Mouse (Mus musculus) neural tube, embryonic 12.5 days (tissue): Measurements from ENCODE around the gene Col16a1. TPM values are rescaled to one million over a fixed set of nuclear protein-coding genes. Genes with fewer than 3 reads are reported as not detected.

Experiments used
- ATAC-seq: fragments of 200-750 bp; cut with Nextera tagmentation; 2 replicates; pipeline ENCODE4 v1.8.0; 2017; ENCODE audit warnings: low read depth, mild to moderate bottlenecking, moderate TSS enrichment, moderate library complexity; ENCODE audit not compliant: low FRiP score
- H3K27ac ChIP-seq: fragments of 300-500 bp; sonication (generic); 2 replicates; pipeline ENCODE4 v1.5.1; 2016
- H3K27me3 ChIP-seq: fragments of 300-500 bp; sonication (generic); replicated peaks from 2 replicates; pipeline ENCODE4 v1.6.1; 2016; ENCODE audit warnings: mild to moderate bottlenecking
- H3K36me3 ChIP-seq: fragments of 300-500 bp; sonication (generic); 2 replicates; pipeline ENCODE4 v1.6.1; 2016; ENCODE audit warnings: mild to moderate bottlenecking
- H3K4me1 ChIP-seq: fragments of 300-500 bp; sonication (generic); 2 replicates; pipeline ENCODE4 v1.6.1; 2016
- H3K4me2 ChIP-seq: fragments of 300-500 bp; sonication (generic); replicated peaks from 2 replicates; pipeline ENCODE4 v1.6.1; 2016; ENCODE audit warnings: mild to moderate bottlenecking
- H3K4me3 ChIP-seq: fragments of 300-500 bp; sonication (generic); 2 replicates; pipeline ENCODE4 v1.5.1; 2016
- H3K9ac ChIP-seq: fragments of 300-500 bp; sonication (generic); 2 replicates; pipeline ENCODE4 v1.6.1; 2016; ENCODE audit warnings: mild to moderate bottlenecking
- H3K9me3 ChIP-seq: fragments of 300-500 bp; sonication (generic); 2 replicates; pipeline ENCODE4 v1.6.1; 2016; ENCODE audit warnings: mild to moderate bottlenecking
- WGBS: fragments of 180-500 bp; shearing (Covaris S2); methylation state at CpG from one replicate; pipeline ENCODE4 v1.1.7; 2016; 5-methylcytosine and 5-hydroxymethylcytosine counted together
- polyA plus RNA-seq: library from polyadenylated mRNA; unstranded; fragments of >200 nt; fragmentation: Nextera tagmentation; extraction: Ambion mirVana; gene quantifications from 2 replicates; pipeline ENCODE4 v1.2.1, GENCODE M21; 2016

The Col16a1 gene
- polyA plus RNA-seq, 1 experiment from 2014 or later, result 12.7 TPM

DNA sequence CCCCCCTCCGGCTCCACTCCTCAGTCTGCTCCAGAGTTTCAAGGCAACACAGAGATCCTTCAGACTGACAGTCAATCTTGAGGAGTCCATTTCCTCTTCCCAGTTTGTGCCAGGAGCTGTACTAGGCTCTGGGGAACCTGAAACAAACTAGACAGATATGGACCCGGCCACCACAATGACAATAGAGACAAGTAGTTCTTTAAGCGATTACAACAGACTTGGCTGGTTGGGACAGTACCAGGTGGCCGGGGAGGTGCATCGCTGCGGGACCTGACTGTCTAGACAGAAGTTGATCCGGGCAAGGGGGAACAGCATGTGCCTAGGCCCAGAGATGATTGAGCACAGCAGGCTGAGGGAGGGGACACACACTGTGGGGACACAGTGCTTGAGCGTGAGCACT lies 53.5 kb downstream of the Col16a1 start:
- Histone ChIP-seq H3K9me3 (0 out of 2 replicates have a peak, but pooled peaks cover 4% of the 10 kb centered on the region), H3K27ac (no peak overlapping the region), H3K4me3 (no peak overlapping the region), H3K9ac (no peak overlapping the region), H3K4me1 (peaks cover 13% of the 10 kb centered on the region), H3K27me3 (no peaks in the 10 kb centered on the region), H3K36me3 (no peaks in the 10 kb centered on the region), H3K4me2 (0 out of 2 replicates have a peak overlapping the region, but pooled peaks have one; percentile 14)
- 31% methylated on average over 8 of the region's 8 CpGs for WGBS
- ATAC-seq, result no peak

DNA sequence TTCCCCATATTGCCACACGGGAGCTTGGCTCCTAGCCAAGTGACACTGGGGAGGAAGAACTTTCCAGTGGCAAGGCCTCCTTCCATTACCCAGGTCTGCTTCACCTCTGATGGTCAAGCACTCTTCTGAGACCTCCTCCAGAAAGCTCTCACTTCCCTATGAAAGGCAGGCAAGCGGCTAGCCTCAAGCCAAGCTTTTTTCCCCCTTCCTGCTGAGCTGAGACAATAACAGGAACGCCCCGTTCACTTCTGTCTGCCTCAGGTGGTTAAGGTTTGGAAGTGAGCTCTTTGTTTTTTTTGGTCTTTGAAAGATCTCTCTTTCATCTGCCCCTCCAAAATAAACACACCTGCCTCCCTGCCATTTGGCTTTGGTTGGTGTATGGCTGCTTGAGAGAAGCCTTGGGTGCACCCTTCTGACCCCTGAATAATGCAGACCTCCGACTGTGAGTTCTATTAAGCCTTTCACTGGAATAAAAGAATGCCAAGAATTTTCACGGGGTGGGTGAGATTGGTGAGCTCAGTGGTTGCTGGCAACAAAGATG lies 54.5 kb downstream of the Col16a1 start, which contains the start of gene Pef1:
Gene Pef1, plus strand, starts transcription at position 448 of the 541 bp plus-strand sequence.
- no peak within 1 kb of the TSS for H3K9ac ChIP-seq
- 0 out of 2 replicates have a peak, but pooled peaks cover 4% of the 10 kb centered on the region for H3K9me3 ChIP-seq
- WGBS, result 5% methylated on average over 6 of the region's 6 CpGs
- no peak for ATAC-seq
- no peak within 1 kb of the TSS for H3K4me3 ChIP-seq
- H3K27me3 ChIP-seq, result no peaks in the 10 kb centered on the region
- H3K27ac ChIP-seq, result no peak within 1 kb of the TSS
- 0 out of 2 replicates have a peak within 1 kb of the TSS, but pooled peaks have one; percentile 14 for H3K4me2 ChIP-seq
- H3K4me1 ChIP-seq, result peaks cover 9% of the 10 kb centered on the region
- H3K36me3 ChIP-seq, result no peaks in the 10 kb centered on the region

DNA sequence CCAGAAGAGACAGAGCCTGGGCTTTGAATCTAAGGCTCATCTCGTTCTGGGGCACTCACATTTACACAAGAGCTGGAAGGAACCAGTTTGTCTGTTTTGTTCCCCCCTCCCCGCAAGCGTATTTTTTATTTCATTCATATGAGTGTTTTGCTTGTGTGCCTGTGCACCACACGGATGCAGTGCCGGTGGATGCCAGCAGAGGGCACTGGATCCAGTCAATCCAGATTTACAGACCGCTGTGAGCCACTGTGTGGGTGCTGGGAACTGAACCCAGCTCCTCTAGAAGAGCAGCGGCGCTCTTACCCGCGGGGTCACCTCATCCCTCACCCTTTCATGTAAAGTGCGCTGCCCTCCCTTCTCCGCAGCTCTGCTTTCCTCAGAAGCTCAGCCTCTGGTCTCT lies 56.0 kb downstream of the Col16a1 start:
- Histone ChIP-seq H3K27me3 (no peaks in the 10 kb centered on the region), H3K36me3 (no peaks in the 10 kb centered on the region), H3K4me2 (no peak overlapping the region), H3K4me3 (no peak overlapping the region), H3K4me1 (peaks cover 14% of the 10 kb centered on the region), H3K27ac (no peak overlapping the region), H3K9me3 (0 out of 2 replicates have a peak, but pooled peaks cover 4% of the 10 kb centered on the region), H3K9ac (no peak overlapping the region)
- ATAC-seq, result no peak
- WGBS, result 76% methylated on average over 12 of the region's 12 CpGs

DNA sequence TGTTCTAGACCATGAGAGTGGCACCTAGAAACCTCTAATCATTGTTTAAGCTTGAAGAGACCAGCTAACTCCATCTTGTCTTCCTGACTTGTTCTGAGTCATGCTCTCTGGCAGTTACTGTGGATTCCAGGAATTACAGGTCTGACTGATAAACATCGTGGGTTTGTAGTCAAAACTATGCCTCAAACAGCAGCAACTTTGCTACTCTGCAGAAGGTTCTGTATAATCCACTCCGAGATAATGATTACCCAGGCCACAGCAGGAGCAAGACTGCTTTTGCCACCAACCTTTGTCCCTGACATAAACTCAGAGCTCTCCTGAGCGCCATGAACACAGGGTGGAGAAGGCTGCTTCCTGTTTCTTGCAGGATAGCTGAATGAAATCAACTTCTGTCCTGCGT lies 56.9 kb downstream of the Col16a1 start:
- H3K27ac ChIP-seq, result no peak overlapping the region
- peaks cover 17% of the 10 kb centered on the region for H3K4me1 ChIP-seq
- no peaks in the 10 kb centered on the region for H3K27me3 ChIP-seq
- 83% methylated on average over 4 of the region's 4 CpGs for WGBS
- ATAC-seq, result no peak
- no peak overlapping the region for H3K4me3 ChIP-seq
- H3K9me3 ChIP-seq, result 0 out of 2 replicates have a peak, but pooled peaks cover 4% of the 10 kb centered on the region
- no peak overlapping the region for H3K9ac ChIP-seq
- no peak overlapping the region for H3K4me2 ChIP-seq
- H3K36me3 ChIP-seq, result no peaks in the 10 kb centered on the region

DNA sequence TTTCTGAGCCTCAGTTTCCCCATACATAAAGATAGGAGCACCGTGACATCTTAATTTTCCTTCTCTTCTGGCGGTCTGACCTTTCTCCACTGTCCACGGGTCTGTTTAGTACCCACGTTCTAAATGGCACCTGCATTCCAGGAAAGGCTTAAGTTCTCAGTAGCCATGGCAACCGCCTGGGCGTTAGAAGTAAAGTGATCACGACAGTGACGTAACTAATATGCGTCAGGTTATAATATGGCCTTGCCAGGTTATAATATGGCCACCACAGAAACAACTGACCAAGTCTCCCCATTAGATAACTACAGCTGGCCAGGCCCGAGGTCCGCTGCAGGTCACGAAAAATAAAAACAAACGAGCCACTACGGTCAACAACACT lies 59.4 kb downstream of the Col16a1 start:
- Histone ChIP-seq H3K9ac (no peak overlapping the region; the same call in 1 of the 2 replicates), H3K36me3 (no peaks in the 10 kb centered on the region), H3K27ac (no peak overlapping the region)

DNA sequence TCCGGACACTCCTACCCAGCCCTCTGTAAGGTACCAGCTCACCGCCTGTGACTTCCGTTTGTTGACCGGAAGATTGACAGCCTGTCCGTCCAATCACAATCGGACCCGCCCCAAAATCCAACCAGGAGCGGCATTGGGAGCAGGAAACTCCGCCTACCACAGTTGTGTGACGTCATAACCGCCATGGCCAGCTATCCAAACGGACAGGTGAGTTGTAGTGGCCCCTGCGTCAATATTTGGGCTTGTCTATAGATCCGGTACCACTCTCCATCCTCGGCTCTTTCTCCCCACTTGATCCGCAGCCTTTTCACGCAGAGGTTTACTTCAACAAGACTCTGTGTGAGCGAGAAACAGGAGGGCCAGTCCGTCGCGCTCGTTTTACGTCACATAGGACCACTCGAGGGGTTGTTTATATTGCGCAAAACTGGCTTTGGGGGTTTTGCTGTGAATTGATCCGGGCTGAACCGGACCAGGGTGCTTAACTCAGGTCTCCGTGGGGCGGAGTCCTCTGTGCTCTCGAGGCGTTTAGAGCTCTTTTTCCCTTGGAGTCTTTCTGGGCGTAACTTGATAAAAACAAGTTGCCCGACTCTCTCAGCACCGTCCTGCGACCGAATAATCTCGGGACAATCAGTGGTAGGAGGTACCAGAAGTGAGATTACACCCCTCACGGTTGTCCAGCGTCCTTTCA lies 59.9 kb downstream of the Col16a1 start:
- Histone ChIP-seq H3K9ac (peak overlapping the region; percentile 45), H3K4me3 (peak overlapping the region; percentile 51), H3K27me3 (no peaks in the 10 kb centered on the region), H3K4me1 (peaks cover 9% of the 10 kb centered on the region), H3K9me3 (0 out of 2 replicates have a peak, but pooled peaks cover 4% of the 10 kb centered on the region), H3K36me3 (no peaks in the 10 kb centered on the region), H3K27ac (no peak overlapping the region), H3K4me2 (peak overlapping the region; percentile 65)
- 1% methylated on average over 39 of the region's 39 CpGs for WGBS
- peak; percentile 95 for ATAC-seq

More for the DNA sequence above, 59.4 kb downstream of the Col16a1 start:
- ATAC-seq, result peak; percentile 74
- Histone ChIP-seq H3K9me3 (0 out of 2 replicates have a peak, but pooled peaks cover 4% of the 10 kb centered on the region), H3K4me2 (peak overlapping the region; percentile 65), H3K27me3 (no peaks in the 10 kb centered on the region), H3K4me1 (peaks cover 9% of the 10 kb centered on the region), H3K4me3 (peak overlapping the region; percentile 51)
- 11% methylated on average over 14 of the region's 14 CpGs for WGBS

DNA sequence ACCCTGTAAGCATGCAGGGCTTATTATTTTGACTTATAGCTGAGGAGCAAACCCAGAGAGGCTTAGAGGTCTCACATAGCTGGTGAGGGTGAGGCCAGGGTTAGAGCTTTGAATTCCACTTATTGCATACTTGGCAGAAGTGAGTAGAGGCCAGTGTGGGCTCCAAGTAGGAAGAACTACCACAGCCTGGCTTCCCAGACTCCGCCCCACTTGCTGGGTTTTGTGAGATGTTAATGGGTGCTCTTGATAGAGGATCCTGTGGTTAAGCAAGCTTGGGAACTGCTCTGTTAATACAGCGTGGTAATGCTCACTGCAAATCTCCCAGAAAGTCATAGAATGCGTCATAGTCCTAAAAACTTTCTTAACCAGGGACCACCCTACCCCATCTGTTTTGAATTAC lies 61.3 kb downstream of the Col16a1 start:
- 0 out of 2 replicates have a peak overlapping the region, but pooled peaks have one; percentile 65 for H3K4me2 ChIP-seq
- H3K9me3 ChIP-seq, result 0 out of 2 replicates have a peak, but pooled peaks cover under 1% of the 10 kb centered on the region
- H3K4me1 ChIP-seq, result peaks cover 9% of the 10 kb centered on the region
- no peaks in the 10 kb centered on the region for H3K27me3 ChIP-seq
- H3K36me3 ChIP-seq, result no peaks in the 10 kb centered on the region
- no peak overlapping the region for H3K27ac ChIP-seq
- no peak for ATAC-seq
- H3K9ac ChIP-seq, result no peak overlapping the region
- WGBS, result 85% methylated on average over 3 of the region's 3 CpGs
- H3K4me3 ChIP-seq, result no peak overlapping the region

DNA sequence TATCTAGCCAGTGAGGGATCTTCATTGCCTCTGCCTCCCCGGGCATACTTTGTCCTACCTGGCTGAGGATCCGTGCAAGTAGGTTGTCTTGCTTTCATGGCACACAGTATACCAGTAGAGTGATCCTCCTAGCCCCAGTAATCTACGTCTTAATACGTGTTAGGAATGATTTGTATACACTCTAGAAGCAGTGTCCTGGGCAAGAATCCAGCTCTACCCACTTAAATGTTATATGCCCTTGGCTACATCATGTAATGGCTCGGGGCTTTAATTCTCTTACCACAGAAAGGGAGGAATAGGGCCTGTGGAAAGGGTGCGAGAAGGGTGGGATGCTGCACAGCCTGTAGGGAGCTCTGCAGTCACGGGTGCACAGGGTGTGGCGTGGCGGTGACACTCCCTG lies 62.0 kb downstream of the Col16a1 start:
- Histone ChIP-seq H3K27me3 (no peaks in the 10 kb centered on the region), H3K27ac (no peak overlapping the region), H3K4me3 (no peak overlapping the region), H3K4me1 (peaks cover 9% of the 10 kb centered on the region), H3K9ac (no peak overlapping the region), H3K9me3 (no peaks in the 10 kb centered on the region), H3K4me2 (no peak overlapping the region), H3K36me3 (no peaks in the 10 kb centered on the region)
- ATAC-seq, result no peak
- WGBS, result 92% methylated on average over 9 of the region's 9 CpGs

DNA sequence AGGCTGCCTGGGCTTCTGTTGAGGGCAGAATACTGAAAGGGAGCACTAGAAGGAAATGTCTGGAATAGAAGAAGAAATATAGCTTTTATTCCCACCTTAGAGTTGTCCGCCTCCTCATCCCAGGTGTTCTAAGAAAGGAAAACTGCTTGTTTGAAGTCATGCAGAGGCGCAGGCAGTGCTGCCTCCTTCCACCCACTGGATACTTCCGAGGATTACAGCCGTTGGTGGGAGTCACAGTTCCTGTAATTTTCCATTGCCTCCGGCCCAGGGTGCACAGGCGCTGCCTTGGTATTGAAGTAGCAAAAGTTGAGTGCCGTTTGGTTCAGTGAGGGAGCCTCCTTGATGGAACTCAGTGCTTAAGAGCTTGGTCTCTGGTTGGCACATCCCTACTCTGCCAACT lies 62.5 kb downstream of the Col16a1 start:
- no peak for ATAC-seq
- WGBS, result 89% methylated on average over 7 of the region's 7 CpGs
- peaks cover 9% of the 10 kb centered on the region for H3K4me1 ChIP-seq
- H3K4me2 ChIP-seq, result no peak overlapping the region
- no peak overlapping the region for H3K9ac ChIP-seq
- no peaks in the 10 kb centered on the region for H3K27me3 ChIP-seq
- H3K4me3 ChIP-seq, result no peak overlapping the region
- H3K27ac ChIP-seq, result no peak overlapping the region
- H3K36me3 ChIP-seq, result no peaks in the 10 kb centered on the region
- no peaks in the 10 kb centered on the region for H3K9me3 ChIP-seq

DNA sequence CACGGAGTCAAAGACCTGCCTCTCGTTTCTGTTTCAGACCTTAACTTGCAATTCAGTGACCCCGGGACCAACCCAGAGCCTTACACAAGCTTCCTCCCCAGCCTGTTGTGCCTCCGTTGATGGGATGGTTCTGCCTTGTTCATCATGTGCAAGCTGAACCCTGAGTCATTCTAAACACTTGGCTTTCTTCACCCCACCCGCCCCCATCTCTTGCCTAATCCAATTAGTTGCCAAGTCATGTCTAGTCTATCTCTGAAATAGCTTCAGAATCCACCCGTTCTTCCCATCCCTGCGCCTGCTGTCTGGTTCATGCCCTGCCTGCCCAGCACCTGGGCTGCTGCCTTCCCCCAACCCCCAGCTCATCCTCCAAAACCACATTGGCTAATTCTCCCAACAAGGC lies 64.7 kb downstream of the Col16a1 start:
- Histone ChIP-seq H3K36me3 (0 out of 2 replicates have a peak, but pooled peaks cover 3% of the 10 kb centered on the region), H3K9me3 (no peaks in the 10 kb centered on the region), H3K9ac (no peak overlapping the region), H3K27ac (no peak overlapping the region), H3K27me3 (no peaks in the 10 kb centered on the region), H3K4me1 (peaks cover 9% of the 10 kb centered on the region), H3K4me2 (no peak overlapping the region), H3K4me3 (no peak overlapping the region)
- WGBS, result 93% methylated on average over 7 of the region's 7 CpGs
- ATAC-seq, result no peak

DNA sequence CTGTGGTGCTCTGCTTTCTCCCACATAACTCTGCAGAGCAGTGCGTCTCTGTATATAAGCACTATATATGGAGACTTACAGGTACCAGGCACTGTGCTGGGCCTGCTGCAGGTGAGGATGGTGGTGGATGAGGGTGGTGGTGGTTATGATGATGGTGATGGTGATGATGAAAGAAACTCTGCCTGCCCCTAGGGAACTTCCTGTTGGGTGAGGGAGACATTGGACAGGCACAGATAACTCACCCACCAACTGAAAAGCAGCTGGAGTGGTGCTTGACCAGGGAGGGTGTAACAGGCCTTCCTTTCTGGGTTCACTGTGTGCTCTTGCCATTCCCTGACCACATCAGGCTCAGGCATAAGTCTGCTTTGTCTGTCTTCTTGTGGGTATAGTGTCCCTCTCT lies 65.1 kb downstream of the Col16a1 start:
- WGBS, result 95% methylated on average over 1 of the region's 1 CpGs
- ATAC-seq, result no peak

DNA sequence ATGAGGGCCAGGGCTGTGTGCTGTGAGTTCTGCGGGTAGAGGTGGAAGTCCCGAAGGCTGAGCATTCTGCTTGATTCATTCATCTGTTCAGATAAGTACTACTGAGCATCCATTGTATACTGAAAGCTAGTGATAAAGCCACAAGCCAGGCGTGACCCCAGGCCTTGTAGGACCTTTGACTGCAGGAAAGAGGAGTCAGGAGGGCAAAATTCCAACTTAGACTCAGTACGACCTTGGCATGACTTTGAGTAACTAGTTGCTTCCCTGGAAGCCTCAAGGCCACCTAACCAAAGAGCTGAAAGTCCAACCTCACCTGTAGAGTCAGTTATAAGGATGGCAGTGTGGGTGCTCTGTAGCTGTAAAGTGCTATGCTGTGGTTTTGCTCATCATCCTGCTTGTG lies 73.1 kb downstream of the Col16a1 start:
- no peaks in the 10 kb centered on the region for H3K9me3 ChIP-seq
- 88% methylated on average over 4 of the region's 4 CpGs for WGBS

More for the DNA sequence above, 65.1 kb downstream of the Col16a1 start:
- Histone ChIP-seq H3K4me1 (peaks cover 9% of the 10 kb centered on the region), H3K27ac (no peak overlapping the region), H3K27me3 (no peaks in the 10 kb centered on the region), H3K9ac (no peak overlapping the region), H3K4me3 (no peak overlapping the region), H3K36me3 (0 out of 2 replicates have a peak, but pooled peaks cover 3% of the 10 kb centered on the region), H3K9me3 (no peaks in the 10 kb centered on the region), H3K4me2 (no peak overlapping the region)

More for the DNA sequence above, 73.1 kb downstream of the Col16a1 start:
- Histone ChIP-seq H3K9ac (no peak overlapping the region), H3K4me1 (no peaks in the 10 kb centered on the region), H3K4me3 (no peak overlapping the region), H3K27ac (no peak overlapping the region), H3K27me3 (no peaks in the 10 kb centered on the region), H3K36me3 (peaks cover 43% of the 10 kb centered on the region), H3K4me2 (no peak overlapping the region)
- no peak for ATAC-seq
